Mouse (Mus musculus) MEL (cell line): ENCODE measurements around the gene AC134908.4. TPM values are rescaled to one million over a fixed set of nuclear protein-coding genes. Genes with fewer than 3 reads are reported as not detected.

ENCODE experiments used
- DNase-seq: peaks from one replicate; pipeline ENCODE4 v3.0.0; 2011; ENCODE audit warnings: low read depth, low spot score
- H3K27ac ChIP-seq: 2 replicates; pipeline ENCODE4 v1.5.1; 2012; ENCODE audit warnings: low read depth, mild to moderate bottlenecking, control low read depth, low read length, moderate library complexity; ENCODE audit not compliant: control insufficient read depth
- H3K27me3 ChIP-seq, 2 experiments: fragments of 150-350 bp in 1 of 2; sonication (generic) in 1 of 2; 2 replicates each; pipeline ENCODE4 v1.6.1; 2012; ENCODE audit warnings: low read length in 2 of 2, mild to moderate bottlenecking in 2 of 2, improper control_type of control experiment in 1 of 2, moderate library complexity in 1 of 2; ENCODE audit not compliant: insufficient read depth in 2 of 2, control insufficient read depth in 1 of 2
- H3K36me3 ChIP-seq, 2 experiments: 2 replicates each; pipeline ENCODE4 v1.6.1; 2012 to 2014; ENCODE audit warnings: low read length in 2 of 2, improper control_type of control experiment in 1 of 2, inconsistent platforms in 1 of 2, mild to moderate bottlenecking in 1 of 2; ENCODE audit not compliant: insufficient read depth in 2 of 2, control insufficient read depth in 1 of 2
- H3K4me1 ChIP-seq, 2 experiments: fragments of 150-350 bp in 1 of 2; sonication (generic) in 1 of 2; 2 replicates each; pipeline ENCODE4 v1.6.1; 2012; ENCODE audit warnings: low read length in 2 of 2, improper control_type of control experiment in 1 of 2, mild to moderate bottlenecking in 1 of 2; ENCODE audit not compliant: insufficient read depth in 2 of 2, control insufficient read depth in 1 of 2
- H3K4me3 ChIP-seq, 2 experiments: fragments of 150-350 bp in 1 of 2; sonication (generic) in 1 of 2; 2 replicates each; pipeline ENCODE4 v1.5.1; 2012; ENCODE audit warnings: low read depth in 2 of 2, low read length in 2 of 2, mild to moderate bottlenecking in 2 of 2, moderate library complexity in 2 of 2, control low read depth in 1 of 2, improper control_type of control experiment in 1 of 2; ENCODE audit not compliant: control insufficient read depth in 1 of 2, insufficient read depth in 1 of 2
- H3K79me2 ChIP-seq: 2 replicates; pipeline ENCODE4 v1.6.1; 2012; ENCODE audit warnings: mild to moderate bottlenecking, low read length, moderate library complexity; ENCODE audit not compliant: control insufficient read depth, poor library complexity, insufficient read depth
- H3K9ac ChIP-seq: 2 replicates; pipeline ENCODE4 v1.6.1; 2012; ENCODE audit warnings: low read depth, mild to moderate bottlenecking, control low read depth, low read length, moderate library complexity; ENCODE audit not compliant: control insufficient read depth, poor library complexity, severe bottlenecking
- H3K9me3 ChIP-seq: fragments of 150-350 bp; sonication (generic); replicated peaks from 2 replicates; pipeline ENCODE4 v1.6.1; 2012; ENCODE audit warnings: mild to moderate bottlenecking, low read length, improper control_type of control experiment, moderate library complexity; ENCODE audit not compliant: insufficient read depth
- CTCF ChIP-seq, 3 experiments: IDR thresholded peaks in 2 of 3; conservative IDR thresholded peaks in 1 of 3; 2 replicates each; pipeline ENCODE4 v1.5.1; 2011 to 2012; ENCODE audit warnings: low read length in 3 of 3, low read depth in 2 of 3, mild to moderate bottlenecking in 2 of 3, improper control_type of control experiment in 1 of 3, inconsistent platforms in 1 of 3, mixed read lengths in 1 of 3, moderate library complexity in 1 of 3; ENCODE audit not compliant: control insufficient read depth in 1 of 3, insufficient read depth in 1 of 3, poor library complexity in 1 of 3, severe bottlenecking in 1 of 3
- ETS1 ChIP-seq: IDR thresholded peaks from 2 replicates; pipeline ENCODE4 v1.6.1; 2012; ENCODE audit warnings: low read depth, mild to moderate bottlenecking, inconsistent platforms, low read length, improper control_type of control experiment, moderate library complexity
- GATA1 ChIP-seq: IDR thresholded peaks from 2 replicates; pipeline ENCODE4 v1.6.1; 2011; ENCODE audit warnings: low read depth, low read length, improper control_type of control experiment
- JUND ChIP-seq: IDR thresholded peaks from 2 replicates; pipeline ENCODE4 v1.6.1; 2011; ENCODE audit warnings: low read depth, mild to moderate bottlenecking, improper control_type of control experiment, low read length
- MAFK ChIP-seq: IDR thresholded peaks from 2 replicates; pipeline ENCODE4 v1.6.1; 2011; ENCODE audit warnings: low read depth, mild to moderate bottlenecking, low read length, improper control_type of control experiment, borderline replicate concordance
- MAX ChIP-seq: IDR thresholded peaks from 2 replicates; pipeline ENCODE4 v1.6.1; 2011; ENCODE audit warnings: low read length, improper control_type of control experiment
- MAZ ChIP-seq: IDR thresholded peaks from 2 replicates; pipeline ENCODE4 v1.6.1; 2012; ENCODE audit warnings: low read depth, mild to moderate bottlenecking, inconsistent platforms, low read length, improper control_type of control experiment
- MEF2A ChIP-seq: IDR thresholded peaks from 2 replicates; pipeline ENCODE4 v1.6.1; 2014; ENCODE audit warnings: low read depth, mild to moderate bottlenecking, inconsistent platforms, low read length, improper control_type of control experiment; ENCODE audit not compliant: poor library complexity, insufficient replicate concordance, severe bottlenecking; ENCODE audit errors: extremely low read depth
- MXI1 ChIP-seq: IDR thresholded peaks from 2 replicates; pipeline ENCODE4 v1.6.1; 2011; ENCODE audit warnings: mild to moderate bottlenecking, low read depth, low read length, improper control_type of control experiment
- NRF1 ChIP-seq: IDR thresholded peaks from 2 replicates; pipeline ENCODE4 v1.6.1; 2014; ENCODE audit warnings: low read depth, mild to moderate bottlenecking, inconsistent platforms, low read length, improper control_type of control experiment, moderate library complexity; ENCODE audit not compliant: poor library complexity, insufficient read depth, severe bottlenecking
- POLR2A ChIP-seq, 2 experiments: IDR thresholded peaks; 2 replicates each; pipeline ENCODE4 v1.6.1; 2011 to 2012; ENCODE audit warnings: low read length in 2 of 2, mild to moderate bottlenecking in 2 of 2, control low read depth in 1 of 2, improper control_type of control experiment in 1 of 2, low read depth in 1 of 2, moderate library complexity in 1 of 2; ENCODE audit not compliant: control insufficient read depth in 1 of 2, insufficient read depth in 1 of 2, poor library complexity in 1 of 2
- POLR2AphosphoS2 ChIP-seq: IDR thresholded peaks from 2 replicates; pipeline ENCODE4 v1.6.1; 2011; ENCODE audit warnings: low read length, improper control_type of control experiment
- RAD21 ChIP-seq: IDR thresholded peaks from 2 replicates; pipeline ENCODE4 v1.6.1; 2011; ENCODE audit warnings: mild to moderate bottlenecking, low read depth, low read length, improper control_type of control experiment
- SIN3A ChIP-seq: IDR thresholded peaks from 2 replicates; pipeline ENCODE4 v1.6.1; 2012; ENCODE audit warnings: low read length, improper control_type of control experiment, inconsistent platforms
- SMC3 ChIP-seq: IDR thresholded peaks from 2 replicates; pipeline ENCODE4 v1.6.1; 2011; ENCODE audit warnings: low read depth, low read length, improper control_type of control experiment
- TAL1 ChIP-seq: IDR thresholded peaks from 2 replicates; pipeline ENCODE4 v1.6.1; 2012; ENCODE audit warnings: mild to moderate bottlenecking, inconsistent platforms, low read length, moderate library complexity, mixed read lengths
- TBP ChIP-seq: IDR thresholded peaks from 2 replicates; pipeline ENCODE4 v1.8.0; 2011; ENCODE audit warnings: low read depth, low read length, improper control_type of control experiment
- UBTF ChIP-seq: IDR thresholded peaks from 2 replicates; pipeline ENCODE4 v1.6.1; 2012; ENCODE audit warnings: low read depth, mild to moderate bottlenecking, inconsistent platforms, low read length, improper control_type of control experiment, moderate library complexity, borderline replicate concordance; ENCODE audit not compliant: insufficient read depth
- USF1 ChIP-seq: IDR thresholded peaks from 2 replicates; pipeline ENCODE4 v1.6.1; 2014; ENCODE audit warnings: low read depth, mild to moderate bottlenecking, inconsistent platforms, low read length, improper control_type of control experiment, moderate library complexity
- ZNF384 ChIP-seq: IDR thresholded peaks from 2 replicates; pipeline ENCODE4 v1.6.1; 2012; ENCODE audit warnings: low read depth, mild to moderate bottlenecking, inconsistent platforms, low read length, improper control_type of control experiment
- polyA plus RNA-seq, 2 experiments: library from polyadenylated mRNA; stranded (reverse) in 1 of 2; unstranded in 1 of 2; fragments of >175 nt in 1 of 2; fragments of >200 nt in 1 of 2; gene quantifications; 2 replicates each; pipeline versions ENCODE4 v1.2.1 to v1.2.4; 2012; ENCODE audit warnings: low replicate concordance in 2 of 2, low read depth in 1 of 2; ENCODE audit not compliant: insufficient read length in 2 of 2, insufficient read depth in 1 of 2, missing spikeins in 1 of 2
- total RNA-seq: library from RNA; depleted of rRNA; stranded (reverse); fragments of 300-350 nt; gene quantifications from 2 replicates; pipeline ENCODE4 v1.2.3, GENCODE M21; 2012

The AC134908.4 gene
- total and polyA plus RNA-seq, 3 experiments = 0.92 TPM; not detected in 2

DNA sequence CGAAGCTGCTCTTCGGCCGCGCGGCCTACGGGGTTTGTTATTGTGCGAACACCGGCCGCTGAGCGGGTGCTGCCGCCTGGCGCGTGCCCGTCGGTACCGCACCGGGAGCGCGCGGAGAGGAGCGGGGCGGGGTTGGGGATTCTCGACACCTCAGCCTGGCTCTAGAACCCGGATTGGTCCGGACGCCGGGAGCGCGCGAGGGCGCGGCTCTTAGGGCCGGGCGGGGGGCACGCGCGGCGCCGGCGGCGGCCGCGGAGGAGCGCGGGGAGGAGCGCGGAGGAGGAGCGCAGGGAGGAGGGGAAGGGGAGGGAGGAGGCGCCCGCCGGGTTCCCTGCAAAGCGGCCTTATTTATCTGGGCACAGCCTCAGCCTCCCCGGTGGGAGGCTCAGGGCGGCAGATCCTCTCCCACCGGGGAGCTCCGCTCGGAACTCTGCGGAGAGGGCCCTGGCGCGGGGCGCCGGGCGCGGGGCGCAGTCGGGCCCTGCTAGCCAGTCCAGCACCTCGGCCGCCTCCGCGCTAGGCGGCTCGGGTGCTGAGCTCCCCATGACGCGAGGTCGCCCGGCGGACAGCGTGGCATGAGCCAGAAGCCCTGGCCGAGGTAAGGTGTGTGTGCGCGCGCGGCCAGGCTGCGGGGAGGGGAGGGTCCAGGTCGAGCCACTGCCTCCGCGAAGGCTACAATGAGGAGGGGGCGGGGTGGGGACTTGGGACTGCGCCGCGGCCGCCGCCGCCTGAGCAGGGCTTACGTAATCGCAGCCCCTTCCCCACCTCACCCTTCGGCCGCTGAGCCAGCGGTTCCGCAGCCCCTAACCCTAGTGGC, 13.5 kb upstream of the AC134908.4 start, which contains the start of gene Fbxl16:
Gene Fbxl16, plus strand, starts transcription at position 297 of the 817 bp plus-strand sequence.
- H3K4me1 ChIP-seq = peaks cover 0 to 8% of the 10 kb centered on the region in 2 experiments; a peak in 1 of 4 replicates
- no peak within 1 kb of the TSS for H3K9ac ChIP-seq
- no peaks in the 10 kb centered on the region for H3K36me3 ChIP-seq
- H3K9me3 ChIP-seq = no peaks in the 10 kb centered on the region
- peaks cover 0 to 1% of the 10 kb centered on the region in 2 experiments; a peak in 1 of 4 replicates for H3K27me3 ChIP-seq
- no peak within 1 kb of the TSS for H3K27ac ChIP-seq
- TF ChIP-seq GATA1 = no peak
- no peak for TF ChIP-seq TBP
- TF ChIP-seq, all 39 proteins: peak for 0
- H3K4me3 ChIP-seq = no peak within 1 kb of the TSS
- no peaks in the 10 kb centered on the region for H3K79me2 ChIP-seq
- no peak for DNase-seq

DNA sequence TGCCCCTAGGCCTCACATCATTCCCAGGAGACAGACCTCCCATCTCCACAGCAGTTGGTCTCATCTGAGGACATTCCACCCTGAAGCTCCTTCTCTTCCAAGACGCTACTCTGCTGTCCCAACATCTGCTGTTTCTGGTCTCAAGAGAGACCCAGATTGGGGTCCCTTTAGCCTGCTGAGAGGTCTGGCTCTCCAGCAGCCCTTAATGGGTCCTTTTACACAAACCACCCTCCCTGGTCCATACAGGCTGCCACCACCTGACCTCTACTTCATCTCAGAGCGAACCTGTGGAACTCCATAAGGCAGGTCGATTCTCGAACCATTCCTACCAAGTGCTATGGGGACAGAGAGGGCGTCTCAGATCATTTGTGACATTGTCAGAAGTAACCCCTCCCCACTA, 12.6 kb upstream of the AC134908.4 start:
- DNase-seq = no peak
- Histone ChIP-seq H3K79me2 (no peaks in the 10 kb centered on the region), H3K4me3 (no peak overlapping the region), H3K27me3 (peaks cover 3 to 4% of the 10 kb centered on the region in 2 experiments; a peak in 2 of 4 replicates), H3K9me3 (no peaks in the 10 kb centered on the region), H3K4me1 (peaks cover 0 to 8% of the 10 kb centered on the region in 2 experiments; a peak in 1 of 4 replicates), H3K9ac (no peak overlapping the region), H3K36me3 (no peaks in the 10 kb centered on the region), H3K27ac (no peak overlapping the region)
- TF ChIP-seq NRF1 = no peak
- no peak for TF ChIP-seq USF1
- TF ChIP-seq UBTF = no peak
- no peak for TF ChIP-seq ZNF384
- no peak for TF ChIP-seq MAFK
- TF ChIP-seq RAD21 = no peak
- TF ChIP-seq MAX = no peak
- no peak for TF ChIP-seq SMC3
- no peak for TF ChIP-seq ETS1
- TF ChIP-seq MAZ = no peak
- no peak for TF ChIP-seq MXI1
- no peak for TF ChIP-seq CTCF (IDR thresholded peaks at IDR 0.05 in 2 of 3, conservative IDR thresholded peaks at IDR 0.05 in 1 of 3; ENCODE audit: control insufficient read depth in 1 of 3, insufficient read depth in 1 of 3, low read depth in 2 of 3, low read length in 3 of 3, poor library complexity in 1 of 3, severe bottlenecking in 1 of 3)
- no peak for TF ChIP-seq POLR2A (IDR thresholded peaks at IDR 0.05; ENCODE audit: control insufficient read depth in 1 of 2, insufficient read depth in 1 of 2, low read depth in 1 of 2, low read length in 2 of 2, poor library complexity in 1 of 2)
- TF ChIP-seq POLR2AphosphoS2 = no peak
- no peak for TF ChIP-seq SIN3A
- no peak for TF ChIP-seq TAL1
- no peak for TF ChIP-seq JUND
- TF ChIP-seq MEF2A = no peak
